Mouse (Mus musculus) hindbrain, embryonic 11.5 days (tissue): ENCODE results near the gene Tmem165. TPM values are rescaled to one million over a fixed set of nuclear protein-coding genes. Genes with fewer than 3 reads are reported as not detected.

Experiments used
- ATAC-seq: fragments of 200-750 bp; cut with Nextera tagmentation; 2 replicates; pipeline ENCODE4 v1.8.0; 2017; ENCODE audit warnings: mild to moderate bottlenecking, moderate TSS enrichment, moderate library complexity; ENCODE audit not compliant: low FRiP score
- DNase-seq: peaks from one replicate; pipeline ENCODE4 v3.0.0-alpha.2; 2015; ENCODE audit warnings: low spot score
- H3K27ac ChIP-seq: fragments of 300-500 bp; sonication (generic); 2 replicates; pipeline ENCODE4 v1.5.1; 2014; ENCODE audit warnings: mild to moderate bottlenecking, low read depth, low read length
- H3K27me3 ChIP-seq: fragments of 300-500 bp; sonication (generic); 2 replicates; pipeline ENCODE4 v1.6.1; 2014; ENCODE audit warnings: mild to moderate bottlenecking, low read length, moderate library complexity, mixed read lengths; ENCODE audit not compliant: control insufficient read depth, insufficient read depth
- H3K36me3 ChIP-seq: fragments of 300-500 bp; sonication (generic); 2 replicates; pipeline ENCODE4 v1.6.1; 2014; ENCODE audit warnings: mild to moderate bottlenecking, low read length, moderate library complexity, mixed read lengths; ENCODE audit not compliant: control insufficient read depth, insufficient read depth
- H3K4me1 ChIP-seq: fragments of 300-500 bp; sonication (generic); replicated peaks from 2 replicates; pipeline ENCODE4 v1.6.1; 2014; ENCODE audit warnings: low read length, mixed read lengths; ENCODE audit not compliant: control insufficient read depth, insufficient read depth
- H3K4me2 ChIP-seq: fragments of 300-500 bp; sonication (generic); replicated peaks from 2 replicates; pipeline ENCODE4 v1.6.1; 2014; ENCODE audit warnings: mild to moderate bottlenecking, low read depth, low read length
- H3K4me3 ChIP-seq: fragments of 300-500 bp; sonication (generic); 2 replicates; pipeline ENCODE4 v1.5.1; 2014; ENCODE audit warnings: low read depth, low read length
- H3K9ac ChIP-seq: fragments of 300-500 bp; sonication (generic); 2 replicates; pipeline ENCODE4 v1.6.1; 2014; ENCODE audit warnings: low read depth, low read length
- H3K9me3 ChIP-seq: fragments of 300-500 bp; sonication (generic); 2 replicates; pipeline ENCODE4 v1.6.1; 2016; ENCODE audit warnings: low read length; ENCODE audit not compliant: control insufficient read depth
- WGBS: fragments of 180-500 bp; shearing (Covaris S2); extraction: QIAGEN DNeasy Blood & Tissue Kit; methylation state at CpG from one replicate; pipeline ENCODE4 v1.1.7; 2014; 5-methylcytosine and 5-hydroxymethylcytosine counted together
- polyA plus RNA-seq: library from polyadenylated mRNA; unstranded; fragments of >200 nt; fragmentation: Nextera tagmentation; extraction: Ambion mirVana; gene quantifications from 2 replicates; pipeline ENCODE4 v1.2.1, GENCODE M21; 2014

The Tmem165 gene
- polyA plus RNA-seq, 1 experiment from 2014 or later, result 105 TPM

GRCm38 (mm10) chr5:76243929-76244328, 60.2 kb downstream of the Tmem165 start:
- no peaks in the 10 kb centered on the region for H3K27me3 ChIP-seq
- no peak overlapping the region for H3K4me3 ChIP-seq
- no peak for DNase-seq
- no peak for ATAC-seq
- no peak overlapping the region for H3K9ac ChIP-seq
- H3K9me3 ChIP-seq, result no peaks in the 10 kb centered on the region
- no peaks in the 10 kb centered on the region for H3K36me3 ChIP-seq
- WGBS, result 96% methylated on average over 4 of the region's 4 CpGs
- no peak overlapping the region for H3K4me2 ChIP-seq
- H3K4me1 ChIP-seq, result no peaks in the 10 kb centered on the region
- H3K27ac ChIP-seq, result no peak overlapping the region

GRCm38 (mm10) chr5:76244430-76244829, 60.8 kb downstream of the Tmem165 start:
- H3K9ac ChIP-seq, result no peak overlapping the region
- no peaks in the 10 kb centered on the region for H3K27me3 ChIP-seq
- no peak overlapping the region for H3K4me2 ChIP-seq
- H3K4me3 ChIP-seq, result no peak overlapping the region
- H3K9me3 ChIP-seq, result no peaks in the 10 kb centered on the region
- H3K36me3 ChIP-seq, result no peaks in the 10 kb centered on the region
- WGBS, result 91% methylated on average over 10 of the region's 10 CpGs
- ATAC-seq, result no peak
- H3K4me1 ChIP-seq, result no peaks in the 10 kb centered on the region
- no peak overlapping the region for H3K27ac ChIP-seq
- no peak for DNase-seq

- WGBS, result 94% methylated on average over 3 of the region's 3 CpGs
- ATAC-seq, result no peak
- no peaks in the 10 kb centered on the region for H3K9me3 ChIP-seq
- H3K27ac ChIP-seq, result no peak overlapping the region
- H3K4me2 ChIP-seq, result no peak overlapping the region
- no peak for DNase-seq
- no peak overlapping the region for H3K4me3 ChIP-seq
- H3K9ac ChIP-seq, result no peak overlapping the region
- no peaks in the 10 kb centered on the region for H3K4me1 ChIP-seq
- H3K27me3 ChIP-seq, result no peaks in the 10 kb centered on the region
- H3K36me3 ChIP-seq, result no peaks in the 10 kb centered on the region
These were observed 61.7 kb downstream of the Tmem165 start for GRCm38 (mm10) chr5:76245419-76245818.

- Histone ChIP-seq H3K4me3 (no peak overlapping the region), H3K4me1 (no peaks in the 10 kb centered on the region), H3K36me3 (no peaks in the 10 kb centered on the region), H3K27ac (no peak overlapping the region), H3K9ac (no peak overlapping the region), H3K9me3 (no peaks in the 10 kb centered on the region), H3K4me2 (no peak overlapping the region), H3K27me3 (no peaks in the 10 kb centered on the region)
- no peak for DNase-seq
- no peak for ATAC-seq
These were observed 62.9 kb downstream of the Tmem165 start for GRCm38 (mm10) chr5:76246539-76246938.

- Histone ChIP-seq H3K36me3 (no peaks in the 10 kb centered on the region), H3K27me3 (no peaks in the 10 kb centered on the region), H3K4me1 (no peaks in the 10 kb centered on the region), H3K9me3 (no peaks in the 10 kb centered on the region), H3K4me2 (no peak overlapping the region), H3K4me3 (no peak overlapping the region), H3K27ac (no peak overlapping the region), H3K9ac (no peak overlapping the region)
- DNase-seq (no peak), ATAC-seq (no peak)
- 90% methylated on average over 3 of the region's 3 CpGs for WGBS
These were observed 67.3 kb downstream of the Tmem165 start for GRCm38 (mm10) chr5:76250948-76251347.

Other genes starting within 250 kb of the Tmem165 start
- 20.1 and 24.9 TPM in 2 replicates for gene Kdr, start 205.4 kb upstream of the Tmem165 start, polyA plus RNA-seq
- 16.1 and 16.7 TPM in 2 replicates for gene Srd5a3, start 43.6 kb upstream of the Tmem165 start, polyA plus RNA-seq
- 13.9 and 16.6 TPM in 2 replicates for gene Clock, start 120.9 kb downstream of the Tmem165 start, polyA plus RNA-seq
- not detected in 2 replicates for gene Pdcl2, start 147.3 kb downstream of the Tmem165 start, polyA plus RNA-seq
- gene Nmu, start 179.9 kb downstream of the Tmem165 start, polyA plus RNA-seq, result not detected in 2 replicates